Mouse (Mus musculus): ENCODE data around the gene Dock6.
"Not testable (repeated sequence)": the region's sequence is repeated elsewhere in the genome, so short reads cannot be mapped to it uniquely, and the experiment has no call there.

Dock6 gene

GRCm38 (mm10) chr9:21781657-21782468, 70.6 kb downstream of the Dock6 start:
- no peak for DNase-seq (ENCODE audit: low spot score in 2 of 2)

GRCm38 (mm10) chr9:21777726-21778125, 74.7 kb downstream of the Dock6 start:
- no peak for DNase-seq (ENCODE audit: low spot score in 2 of 2)

GRCm38 (mm10) chr9:21774353-21774752, 78.1 kb downstream of the Dock6 start:
- no peak for DNase-seq (ENCODE audit: low spot score in 2 of 2)

GRCm38 (mm10) chr9:21773396-21773795, 79.0 kb downstream of the Dock6 start:
- DNase-seq (ENCODE audit: low spot score in 2 of 2), result not testable (repeated sequence)

GRCm38 (mm10) chr9:21769558-21770183, 82.8 kb downstream of the Dock6 start:
- DNase-seq (ENCODE audit: low spot score in 2 of 2), result no peak

GRCm38 (mm10) chr9:21768511-21769411, 83.7 kb downstream of the Dock6 start:
- no peak for DNase-seq (ENCODE audit: low spot score in 2 of 2)

GRCm38 (mm10) chr9:21767896-21768295, 84.5 kb downstream of the Dock6 start:
- DNase-seq (ENCODE audit: low spot score in 2 of 2), result no peak

GRCm38 (mm10) chr9:21764084-21764999, 88.1 kb downstream of the Dock6 start:
- DNase-seq (ENCODE audit: low spot score in 2 of 2), result no peak

- DNase-seq (ENCODE audit: low spot score in 2 of 2), result no peak
Observed at GRCm38 (mm10) chr9:21762135-21762534, 90.3 kb downstream of the Dock6 start.

- DNase-seq (ENCODE audit: low spot score in 2 of 2), result peak; percentile 93 to 94
Observed at GRCm38 (mm10) chr9:21760155-21761088, 92.0 kb downstream of the Dock6 start, which contains the start of gene Spc24. Spc24 (minus strand) TSS chr9:21760303.

GRCm38 (mm10) chr9:21759718-21760117, 92.7 kb downstream of the Dock6 start:
- no peak for DNase-seq (ENCODE audit: low spot score in 2 of 2)

- no peak for DNase-seq (ENCODE audit: low spot score in 2 of 2)
Observed at GRCm38 (mm10) chr9:21758576-21759529, 93.6 kb downstream of the Dock6 start.

GRCm38 (mm10) chr9:21754516-21755321, 97.7 kb downstream of the Dock6 start:
- no peak for DNase-seq (ENCODE audit: low spot score in 2 of 2)

- no peak for DNase-seq (ENCODE audit: low spot score in 2 of 2)
Observed at GRCm38 (mm10) chr9:21754003-21754402, 98.4 kb downstream of the Dock6 start.

- no peak for DNase-seq (ENCODE audit: low spot score in 2 of 2)
Observed at GRCm38 (mm10) chr9:21752252-21752792, 100.1 kb downstream of the Dock6 start.

- DNase-seq (ENCODE audit: low spot score in 2 of 2), result no peak
Observed at GRCm38 (mm10) chr9:21751347-21751746, 101.1 kb downstream of the Dock6 start.

GRCm38 (mm10) chr9:21750370-21750769, 102.1 kb downstream of the Dock6 start:
- no peak for DNase-seq (ENCODE audit: low spot score in 2 of 2)

Measured in frontal cortex, postnatal 25 days (tissue).